Mouse (Mus musculus) CH12.LX (cell line): ENCODE results near the gene Lrrc8b. TPM values are rescaled to one million over a fixed set of nuclear protein-coding genes. Genes with fewer than 3 reads are reported as not detected.

Source experiments
- DNase-seq: peaks from one replicate; pipeline ENCODE4 v3.0.0-alpha.2; 2013; ENCODE audit errors: extremely low read depth
- H3K27ac ChIP-seq: 2 replicates; pipeline ENCODE4 v1.5.1; 2012; ENCODE audit warnings: low read depth, mild to moderate bottlenecking, control low read depth, moderate library complexity; ENCODE audit not compliant: insufficient read depth
- H3K27me3 ChIP-seq: replicated peaks from 2 replicates; pipeline ENCODE3; 2012; ENCODE audit warnings: inconsistent platforms
- H3K36me3 ChIP-seq, 2 experiments: replicated peaks in 1 of 2; 2 replicates each; pipeline versions ENCODE3 to v1.6.1; 2012; ENCODE audit warnings: inconsistent platforms in 1 of 2, low read length in 1 of 2, mild to moderate bottlenecking in 1 of 2, mixed read lengths in 1 of 2, moderate library complexity in 1 of 2; ENCODE audit not compliant: control insufficient read depth in 1 of 2, insufficient read depth in 1 of 2
- H3K4me1 ChIP-seq, 2 experiments: 2 replicates each; pipeline ENCODE4 v1.6.1; 2012; ENCODE audit warnings: inconsistent platforms in 1 of 2, moderate library complexity in 1 of 2; ENCODE audit not compliant: insufficient read depth in 2 of 2, control insufficient read depth in 1 of 2
- H3K4me2 ChIP-seq: 2 replicates; pipeline ENCODE4 v1.6.1; 2012; ENCODE audit warnings: low read depth, mild to moderate bottlenecking, control low read depth; ENCODE audit not compliant: poor library complexity, insufficient read depth, severe bottlenecking
- H3K4me3 ChIP-seq, 3 experiments: fragments of 150-350 bp in 1 of 3; sonication (generic) in 1 of 3; replicated peaks in 1 of 3; 2 replicates each; pipeline versions ENCODE3 to v1.5.1; 2011 to 2012; ENCODE audit warnings: low read depth in 2 of 3, low read length in 2 of 3, mild to moderate bottlenecking in 2 of 3, moderate library complexity in 2 of 3, control low read depth in 1 of 3, improper control_type of control experiment in 1 of 3, inconsistent platforms in 1 of 3, mixed read lengths in 1 of 3; ENCODE audit not compliant: poor library complexity in 1 of 3
- H3K79me2 ChIP-seq: replicated peaks from 2 replicates; pipeline ENCODE4 v1.6.1; 2012; ENCODE audit warnings: mild to moderate bottlenecking, moderate library complexity; ENCODE audit not compliant: control insufficient read depth, poor library complexity, insufficient read depth, severe bottlenecking; ENCODE audit errors: extremely low read depth
- H3K9ac ChIP-seq: 2 replicates; pipeline ENCODE4 v1.6.1; 2012; ENCODE audit warnings: low read depth, mild to moderate bottlenecking, control low read depth, moderate library complexity; ENCODE audit not compliant: insufficient read depth
- H3K9me3 ChIP-seq: replicated peaks from 2 replicates; pipeline ENCODE3; 2012; ENCODE audit warnings: low read length, inconsistent platforms, mixed read lengths
- BHLHE40 ChIP-seq: IDR thresholded peaks from 2 replicates; pipeline ENCODE4 v1.6.1; 2011; ENCODE audit warnings: mild to moderate bottlenecking, low read depth, low read length, improper control_type of control experiment
- CHD1 ChIP-seq: IDR thresholded peaks from 2 replicates; pipeline ENCODE4 v1.6.1; 2012; ENCODE audit warnings: low read depth, low read length, improper control_type of control experiment, inconsistent platforms
- E2F4 ChIP-seq: IDR thresholded peaks from 2 replicates; pipeline ENCODE4 v1.6.1; 2011; ENCODE audit warnings: low read depth, low read length, improper control_type of control experiment; ENCODE audit not compliant: insufficient replicate concordance
- ELF1 ChIP-seq: IDR thresholded peaks from 2 replicates; pipeline ENCODE4 v1.6.1; 2014; ENCODE audit warnings: low read depth, mild to moderate bottlenecking, inconsistent platforms, low read length, improper control_type of control experiment
- EP300 ChIP-seq: IDR thresholded peaks from 2 replicates; pipeline ENCODE4 v1.6.1; 2011; ENCODE audit warnings: low read length, improper control_type of control experiment
- ETS1 ChIP-seq: conservative IDR thresholded peaks from 2 replicates; pipeline ENCODE4 v1.6.1; 2012; ENCODE audit warnings: low read depth, mild to moderate bottlenecking, inconsistent platforms, low read length, improper control_type of control experiment, moderate library complexity
- GABPA ChIP-seq: IDR thresholded peaks from 2 replicates; pipeline ENCODE4 v1.6.1; 2012; ENCODE audit warnings: low read depth, low read length, improper control_type of control experiment, inconsistent platforms; ENCODE audit not compliant: insufficient replicate concordance
- HCFC1 ChIP-seq: IDR thresholded peaks from 2 replicates; pipeline ENCODE4 v1.6.1; 2012; ENCODE audit warnings: low read depth, mild to moderate bottlenecking, inconsistent platforms, low read length, improper control_type of control experiment
- IRF4 ChIP-seq: IDR thresholded peaks from 2 replicates; pipeline ENCODE4 v1.6.1; 2014; ENCODE audit warnings: low read depth, mild to moderate bottlenecking, inconsistent platforms, low read length, improper control_type of control experiment
- JUND ChIP-seq: conservative IDR thresholded peaks from 2 replicates; pipeline ENCODE4 v1.6.1; 2011; ENCODE audit warnings: low read depth, low read length, improper control_type of control experiment
- MAFK ChIP-seq: IDR thresholded peaks from 2 replicates; pipeline ENCODE4 v1.6.1; 2011; ENCODE audit warnings: low read length, improper control_type of control experiment; ENCODE audit not compliant: insufficient replicate concordance
- MAX ChIP-seq: IDR thresholded peaks from 2 replicates; pipeline ENCODE4 v1.6.1; 2011; ENCODE audit warnings: low read length, improper control_type of control experiment
- NELFE ChIP-seq: IDR thresholded peaks from 2 replicates; pipeline ENCODE4 v1.6.1; 2011; ENCODE audit warnings: low read depth, low read length, improper control_type of control experiment
- PAX5 ChIP-seq: IDR thresholded peaks from 2 replicates; pipeline ENCODE4 v1.6.1; 2012; ENCODE audit warnings: low read length, inconsistent platforms, mixed read lengths
- POLR2AphosphoS2 ChIP-seq: IDR thresholded peaks from 2 replicates; pipeline ENCODE4 v1.6.1; 2011; ENCODE audit warnings: low read depth, low read length, improper control_type of control experiment
- RAD21 ChIP-seq: IDR thresholded peaks from 2 replicates; pipeline ENCODE4 v1.6.1; 2011; ENCODE audit warnings: low read depth, mild to moderate bottlenecking, low read length, improper control_type of control experiment, moderate library complexity
- RCOR1 ChIP-seq: conservative IDR thresholded peaks from 2 replicates; pipeline ENCODE4 v1.6.1; 2012; ENCODE audit warnings: low read depth, mild to moderate bottlenecking, inconsistent platforms, low read length, improper control_type of control experiment
- SIN3A ChIP-seq: IDR thresholded peaks from 2 replicates; pipeline ENCODE4 v1.6.1; 2012; ENCODE audit warnings: low read length, improper control_type of control experiment, inconsistent platforms
- SMC3 ChIP-seq: IDR thresholded peaks from 2 replicates; pipeline ENCODE4 v1.6.1; 2011; ENCODE audit warnings: low read depth, low read length, improper control_type of control experiment
- TBP ChIP-seq: conservative IDR thresholded peaks from 2 replicates; pipeline ENCODE4 v1.6.1; 2011; ENCODE audit warnings: low read depth, low read length, improper control_type of control experiment
- ZMIZ1 ChIP-seq: IDR thresholded peaks from 2 replicates; pipeline ENCODE4 v1.6.1; 2012; ENCODE audit warnings: low read depth, mild to moderate bottlenecking, inconsistent platforms, low read length, improper control_type of control experiment
- ZNF384 ChIP-seq: IDR thresholded peaks from 2 replicates; pipeline ENCODE4 v1.6.1; 2012; ENCODE audit warnings: low read depth, low read length, improper control_type of control experiment, inconsistent platforms
- dilution Hi-C: fragments of 300-500 bp; cut with MboI; formaldehyde crosslinking; loops from 2 replicates; pipeline ENCODE4 v1.14.3; 2020; ENCODE audit warnings: low sequenced_read_pairs; ENCODE audit not compliant: extremely low pct_unique_long_range_greater_than_20kb, extremely low pct_ligation_motif_present
- in situ Hi-C: fragments of 300-500 bp; cut with MboI; formaldehyde crosslinking; loops from 3 replicates; pipeline ENCODE4 v1.14.3; 2019; ENCODE audit warnings: low sequenced_read_pairs, low pct_ligation_motif_present, low pct_unique_long_range_greater_than_20kb, mixed read lengths
- polyA plus RNA-seq: library from polyadenylated mRNA; unstranded; fragments of >175 nt; gene quantifications from 2 replicates; pipeline ENCODE4 v1.2.1, GENCODE M21; 2012; ENCODE audit warnings: low read depth; ENCODE audit not compliant: insufficient read length
- total RNA-seq, 2 experiments: library from RNA; depleted of rRNA; stranded (reverse); fragments of 300-350 nt in 1 of 2; fragments of >200 nt in 1 of 2; gene quantifications; 2 replicates each; pipeline ENCODE4 v1.2.3; 2012 to 2014

Gene Lrrc8b
- total and polyA plus RNA-seq, 3 experiments = 0.21 to 0.40 (median 0.40) TPM

DNA sequence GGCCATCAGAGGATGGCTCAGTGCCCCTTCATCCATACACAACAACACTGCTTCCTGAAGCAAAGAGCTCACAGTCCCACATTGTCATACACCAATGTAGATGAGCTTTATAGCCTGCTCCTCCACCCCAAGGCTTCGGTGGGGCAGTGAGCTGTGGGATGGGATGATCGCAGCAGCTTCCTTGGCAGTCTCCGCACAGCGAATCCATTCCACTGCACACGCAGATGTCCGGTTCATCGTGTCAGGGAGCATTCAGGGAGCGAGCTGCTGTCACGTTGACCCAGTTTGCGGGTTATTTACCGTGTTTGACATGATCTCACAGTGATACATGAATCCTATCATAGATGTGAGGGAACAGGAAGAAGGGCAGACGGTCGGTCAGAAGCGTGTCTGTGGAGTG is 69.3 kb downstream of the Lrrc8b start:
- Histone ChIP-seq H3K4me2 (no peak overlapping the region), H3K79me2 (no peaks in the 10 kb centered on the region), H3K36me3 (no peaks in the 10 kb centered on the region), H3K9ac (no peak overlapping the region), H3K27me3 (no peaks in the 10 kb centered on the region), H3K27ac (no peak overlapping the region), H3K4me1 (no peaks in the 10 kb centered on the region), H3K9me3 (no peaks in the 10 kb centered on the region), H3K4me3 (no peak overlapping the region)
- TF ChIP-seq MAX (no peak), EP300 (no peak), RCOR1 (no peak), ETS1 (no peak), E2F4 (no peak), PAX5 (no peak), BHLHE40 (no peak), TBP (no peak), RAD21 (no peak), GABPA (no peak)
- DNase-seq = no peak
- dilution Hi-C loops (no loop called here), in situ Hi-C loops (no loop called here)

DNA sequence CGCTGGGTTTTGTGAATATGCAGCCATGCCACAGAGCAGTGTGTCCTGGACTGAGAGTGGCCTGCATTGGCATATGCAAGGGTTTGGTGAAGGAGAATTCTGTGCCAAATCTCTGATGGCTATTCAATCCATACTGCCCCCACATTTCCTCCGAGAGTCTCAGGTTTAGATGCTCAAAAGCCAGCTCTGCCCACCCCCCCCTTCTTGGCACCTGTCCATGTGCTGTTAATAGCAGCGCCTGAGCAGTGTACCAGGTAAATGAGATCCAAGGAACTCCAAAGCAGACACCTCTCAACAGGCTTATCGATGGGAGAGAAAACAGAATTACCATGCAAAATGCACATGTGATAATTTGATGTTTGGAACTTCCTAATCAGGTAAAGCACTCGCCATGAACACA is 74.6 kb downstream of the Lrrc8b start:
- TF ChIP-seq ETS1 (no peak), NELFE (no peak), SMC3 (no peak), IRF4 (no peak), JUND (no peak), ZMIZ1 (no peak), SIN3A (no peak), HCFC1 (no peak), POLR2AphosphoS2 (no peak), CHD1 (no peak), MAFK (no peak), ELF1 (no peak), TBP (no peak), GABPA (no peak), ZNF384 (no peak)
- TF ChIP-seq, all 38 proteins: peak for 0
- dilution Hi-C loops = no loop called here
- peaks cover 0 to 10% of the 10 kb centered on the region in 2 experiments; a peak in 2 of 4 replicates for H3K4me1 ChIP-seq
- H3K36me3 ChIP-seq = no peaks in the 10 kb centered on the region
- no peaks in the 10 kb centered on the region for H3K9me3 ChIP-seq
- H3K4me2 ChIP-seq = no peak overlapping the region
- no peaks in the 10 kb centered on the region for H3K79me2 ChIP-seq
- H3K27ac ChIP-seq = no peak overlapping the region
- DNase-seq = no peak
- H3K4me3 ChIP-seq = no peak overlapping the region
- no peaks in the 10 kb centered on the region for H3K27me3 ChIP-seq
- no peak overlapping the region for H3K9ac ChIP-seq
- in situ Hi-C loops = no loop called here
